Mouse (Mus musculus): Measurements from ENCODE around the gene Ttc13.

The Ttc13 gene

GRCm38 (mm10) chr8:124704376-124704775 lies 17.4 kb downstream of the Ttc13 start:
- intact Hi-C loops (cut with DNase I), result no loop called here

GRCm38 (mm10) chr8:124703526-124703925 lies 18.3 kb downstream of the Ttc13 start:
- intact Hi-C loops (cut with DNase I), result no loop called here

- intact Hi-C loops (cut with DNase I), result no loop called here
These were observed 19.6 kb downstream of the Ttc13 start for GRCm38 (mm10) chr8:124702183-124702582.

DNA sequence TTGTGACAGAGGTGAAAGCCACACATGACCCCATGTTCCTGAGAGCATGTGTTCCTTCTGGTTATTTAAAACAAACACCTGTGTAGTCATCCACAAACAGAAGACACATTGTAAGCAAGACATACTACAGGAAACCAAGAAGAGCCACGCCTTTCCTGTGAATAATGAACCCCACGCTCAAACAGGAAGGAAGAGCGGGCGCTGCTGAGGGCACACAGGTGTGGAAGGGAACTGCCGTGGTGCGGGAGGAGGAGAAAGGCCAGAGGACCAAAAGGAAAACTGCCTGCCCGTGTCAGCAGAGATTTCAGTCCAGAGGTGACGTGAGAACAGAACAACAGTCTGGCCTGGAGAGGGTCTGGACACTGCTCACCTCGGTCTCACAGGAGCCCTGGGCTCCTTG lies 20.8 kb downstream of the Ttc13 start:
- intact Hi-C loops (cut with DNase I), result no loop called here

- intact Hi-C loops (cut with DNase I), result no loop called here
These were observed 21.5 kb downstream of the Ttc13 start for GRCm38 (mm10) chr8:124700271-124700670.

GRCm38 (mm10) chr8:124695424-124696100 lies 26.2 kb downstream of the Ttc13 start:
- intact Hi-C loops (cut with DNase I), result no loop called here

- intact Hi-C loops (cut with DNase I), result no loop called here
These were observed 30.1 kb downstream of the Ttc13 start for GRCm38 (mm10) chr8:124691706-124692105.

DNA sequence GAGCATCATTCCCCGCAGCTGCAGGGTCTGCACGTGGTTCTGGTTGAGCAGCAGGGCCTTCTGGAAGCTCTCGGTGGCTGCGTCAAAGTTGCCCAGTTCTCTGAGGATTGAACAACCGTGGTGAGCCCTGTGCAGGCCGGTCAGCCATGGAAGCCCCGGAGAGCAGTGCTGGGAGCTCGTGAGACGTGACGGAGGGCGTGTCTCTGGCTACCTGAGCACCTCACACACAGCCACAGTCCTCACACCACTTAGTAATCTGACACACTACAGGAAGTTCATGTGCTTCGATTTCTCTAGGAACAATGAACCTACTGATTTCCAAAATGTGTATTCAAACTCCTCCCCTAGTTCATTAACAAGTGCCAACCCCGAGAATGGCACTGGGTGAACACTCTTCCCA lies 32.9 kb downstream of the Ttc13 start:
- intact Hi-C loops (cut with DNase I), result no loop called here

DNA sequence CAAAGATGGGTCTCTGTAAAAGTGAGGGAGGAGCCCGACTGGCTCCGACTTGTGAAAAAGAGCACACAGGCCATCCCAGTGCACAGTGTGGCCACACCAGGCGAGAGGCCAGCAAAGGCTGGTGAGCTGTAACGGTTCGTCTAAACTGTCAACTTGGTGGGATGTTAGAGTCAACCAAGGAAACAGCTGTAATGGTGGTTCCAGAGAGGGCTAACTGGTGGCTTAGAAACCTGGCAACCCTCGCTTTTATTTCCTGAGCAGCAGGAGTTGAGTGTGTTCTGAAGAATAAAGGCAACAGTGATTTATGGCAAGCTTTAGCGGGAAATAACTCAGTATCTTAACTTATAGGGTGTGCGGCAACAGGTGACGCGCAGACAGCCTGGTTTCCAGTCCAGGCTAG lies 39.6 kb downstream of the Ttc13 start:
- intact Hi-C loops (cut with DNase I), result no loop called here

DNA sequence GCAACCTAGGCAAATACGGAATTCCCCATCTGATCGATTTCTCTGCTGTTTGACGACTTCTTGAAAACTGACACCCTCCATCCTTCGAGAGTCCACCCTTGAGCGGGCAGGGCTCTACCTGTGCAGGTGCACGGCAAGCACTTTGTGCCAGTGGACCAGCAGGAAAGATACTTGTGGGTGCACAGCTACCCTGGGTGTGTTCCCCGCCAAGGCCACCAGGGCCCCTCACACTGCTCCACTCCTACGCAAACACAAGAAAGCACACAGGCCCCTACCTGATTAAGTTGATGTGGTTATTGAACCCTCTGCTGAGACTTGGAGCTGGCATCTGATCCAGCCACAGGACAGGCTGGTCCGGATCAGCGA lies 40.0 kb downstream of the Ttc13 start:
- intact Hi-C loops (cut with DNase I), result no loop called here

- intact Hi-C loops (cut with DNase I), result no loop called here
These were observed 40.5 kb downstream of the Ttc13 start for GRCm38 (mm10) chr8:124681077-124681791.

- intact Hi-C loops (cut with DNase I), result no loop called here
These were observed 43.5 kb downstream of the Ttc13 start for GRCm38 (mm10) chr8:124678246-124678645.

DNA sequence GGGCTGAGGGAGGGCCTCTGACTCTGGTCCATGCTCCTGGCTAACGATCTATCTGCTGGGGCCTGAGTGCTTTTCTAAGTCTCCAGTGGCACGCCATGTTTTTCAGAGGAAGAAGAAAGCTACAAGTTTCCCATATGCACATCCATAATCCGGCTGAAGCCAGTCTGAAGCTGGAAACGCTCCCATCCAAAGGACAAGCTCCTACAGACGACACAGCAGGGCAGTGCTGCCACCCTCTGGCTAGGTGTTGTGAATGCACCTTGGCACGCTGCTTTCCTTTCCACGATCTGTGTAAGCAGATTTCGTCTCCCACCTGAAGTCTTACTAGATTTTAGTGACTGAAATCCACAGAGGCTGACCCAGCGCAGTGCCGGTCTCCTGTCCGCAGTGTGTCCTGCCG lies 44.3 kb downstream of the Ttc13 start:
- intact Hi-C loops (cut with DNase I), result loop anchor here (1.0 kb wide), 1 partner anchor 60 kb away; no protein-coding TSS in a partner anchor

- intact Hi-C loops (cut with DNase I), result loop anchor here (1.0 kb wide), 1 partner anchor 60 kb away; no protein-coding TSS in a partner anchor
These were observed 44.7 kb downstream of the Ttc13 start for GRCm38 (mm10) chr8:124677078-124677477.

- intact Hi-C loops (cut with DNase I), result loop anchor here (1.0 kb wide), 1 partner anchor 59 kb away; no protein-coding TSS in a partner anchor
These were observed 45.1 kb downstream of the Ttc13 start for GRCm38 (mm10) chr8:124676661-124677060.

DNA sequence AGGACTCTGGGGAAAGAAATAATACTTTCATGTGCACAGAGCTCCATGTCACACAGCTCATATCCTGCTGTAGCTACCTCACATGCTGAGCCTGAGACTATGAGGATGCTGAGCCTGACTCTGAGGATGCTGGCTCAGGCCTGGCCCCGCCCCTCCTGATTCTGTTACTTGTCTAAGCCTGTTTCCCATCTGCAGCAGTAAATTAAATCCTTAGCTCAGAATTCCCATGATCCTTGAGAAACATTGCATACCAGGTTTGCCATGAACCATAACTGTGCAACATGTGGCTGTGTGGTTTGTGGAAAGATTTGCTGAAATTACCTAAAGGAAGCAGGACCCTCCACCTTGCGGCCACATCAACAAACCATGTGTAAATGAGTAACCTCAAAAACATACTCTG lies 49.4 kb downstream of the Ttc13 start:
- intact Hi-C loops (cut with DNase I), result no loop called here

GRCm38 (mm10) chr8:124668798-124669197 lies 53.0 kb downstream of the Ttc13 start:
- intact Hi-C loops (cut with DNase I), result no loop called here

- intact Hi-C loops (cut with DNase I), result no loop called here
These were observed 57.4 kb downstream of the Ttc13 start for GRCm38 (mm10) chr8:124664414-124664813.

DNA sequence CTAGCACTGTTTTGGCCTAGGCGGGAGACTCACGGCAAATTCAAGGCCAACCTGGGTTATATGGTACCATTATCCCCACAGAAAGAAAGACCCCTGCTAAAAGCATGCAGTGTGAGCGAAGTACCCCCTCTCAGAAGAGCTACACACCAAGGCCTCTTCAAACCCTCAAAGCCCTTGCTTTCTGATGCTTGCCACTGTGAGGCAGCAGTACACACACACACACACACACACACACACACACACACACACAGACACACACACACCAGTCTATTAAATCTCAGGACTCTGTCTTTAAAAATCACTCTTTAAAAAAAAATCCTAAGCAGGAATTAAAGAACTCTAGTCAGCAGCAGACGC lies 57.9 kb downstream of the Ttc13 start:
- intact Hi-C loops (cut with DNase I), result no loop called here

DNA sequence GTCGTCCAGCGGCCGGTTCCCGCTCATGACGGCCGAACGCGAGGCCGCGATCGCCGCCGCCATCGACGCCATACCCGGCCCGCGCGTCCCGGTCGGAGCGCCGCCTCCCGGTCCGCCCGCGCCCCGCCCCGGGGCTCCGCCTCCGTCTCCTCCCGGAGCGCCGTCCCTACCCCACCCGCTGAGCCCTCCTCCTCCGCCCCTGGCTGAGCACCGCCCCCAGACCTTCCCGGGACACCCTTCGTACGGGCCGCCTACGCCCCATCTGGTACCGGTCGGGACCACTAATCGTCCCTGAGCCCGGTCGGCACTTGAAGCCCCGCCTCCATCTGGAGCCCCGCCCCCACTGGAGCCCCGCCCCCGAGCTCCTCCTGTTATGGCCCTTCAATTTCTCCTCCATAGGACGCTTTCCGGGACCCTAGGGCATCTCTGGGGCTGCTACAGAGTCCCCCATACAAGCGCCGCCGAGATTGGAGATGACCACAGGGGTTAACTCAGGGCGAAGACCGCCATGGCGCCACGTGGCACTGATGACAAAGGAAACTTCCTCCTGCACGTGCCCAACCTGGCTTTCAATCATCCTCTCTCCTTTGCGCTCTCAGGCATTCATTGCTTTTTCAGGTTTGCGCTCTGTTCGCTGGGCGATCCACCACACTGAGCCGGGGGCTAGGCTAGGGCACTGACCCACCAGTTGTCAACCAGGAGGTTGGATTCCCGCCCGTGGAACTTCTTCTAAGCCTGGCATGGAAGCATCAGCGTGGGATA lies 58.5 kb downstream of the Ttc13 start, which contains the start of gene 2310022B05Rik:
2310022B05Rik (minus strand) TSS at position 258 of the 762 bp plus-strand sequence.
- intact Hi-C loops (cut with DNase I), result no loop called here

DNA sequence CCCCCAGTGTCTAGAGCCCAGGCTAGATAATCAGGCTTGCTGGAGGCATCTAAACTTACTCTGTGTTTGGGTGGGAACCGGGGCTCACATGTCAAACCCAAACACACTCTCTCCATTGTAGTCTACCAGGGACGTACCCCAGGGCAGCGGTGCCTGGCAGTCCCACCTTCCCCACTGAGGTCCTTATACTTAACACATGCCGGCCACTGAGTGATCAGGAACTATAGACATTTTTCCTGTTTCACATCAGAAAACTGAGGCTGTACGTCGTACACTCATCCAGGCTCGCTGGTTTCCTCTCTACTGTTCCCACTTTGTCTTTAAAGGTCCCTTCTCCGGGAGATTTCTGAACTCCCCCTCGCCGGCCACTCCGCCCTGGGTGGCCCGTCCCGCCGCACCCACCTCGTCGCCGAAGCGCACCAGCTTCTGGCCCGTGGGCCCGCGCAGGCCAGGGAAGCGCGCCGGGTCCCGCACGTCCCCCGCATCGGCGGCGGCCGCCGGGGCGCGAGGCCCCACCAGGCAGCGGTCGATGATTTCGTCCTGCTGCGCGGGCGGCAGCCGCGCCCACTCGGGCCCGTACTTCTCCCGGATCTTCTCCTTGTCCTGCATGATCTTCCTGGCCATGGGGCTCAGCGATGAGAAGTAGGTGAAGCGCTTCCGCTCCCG lies 59.2 kb downstream of the Ttc13 start:
- intact Hi-C loops (cut with DNase I), result no loop called here

- intact Hi-C loops (cut with DNase I), result no loop called here
These were observed 60.0 kb downstream of the Ttc13 start for GRCm38 (mm10) chr8:124661781-124662180.
